Mouse (Mus musculus) 3134 (cell line): ENCODE results near the gene Cacna1d.
A peak's percentile ranks its signal among the peaks of the same experiment; 100 is the strongest.

Experiments used
- DNase-seq: peaks from one replicate; pipeline ENCODE4 v3.0.0-alpha.2; 2011; ENCODE audit warnings: low spot score; ENCODE audit not compliant: insufficient read length; ENCODE audit errors: extremely low read depth

Cacna1d gene

DNA sequence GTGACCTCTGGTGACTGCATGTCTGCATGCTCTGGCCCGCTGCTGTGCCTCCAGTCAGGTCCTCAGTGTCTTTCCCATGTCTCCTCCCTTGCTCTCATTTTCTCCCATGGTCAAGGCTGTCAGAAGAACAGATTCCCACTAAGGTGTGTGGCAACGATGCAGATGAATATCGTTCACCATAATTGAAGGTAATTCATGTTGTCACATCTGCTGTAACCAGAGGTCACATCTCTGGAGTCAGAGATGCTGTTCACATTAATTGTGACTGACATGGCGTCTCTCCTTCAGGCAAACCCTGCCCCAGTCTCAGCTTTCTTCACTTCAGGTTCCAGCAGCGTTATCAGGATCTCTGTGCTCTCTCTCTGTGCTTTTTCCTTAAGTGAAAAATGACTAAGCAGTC lies 252.4 kb downstream of the Cacna1d start:
- DNase-seq: no peak

DNA sequence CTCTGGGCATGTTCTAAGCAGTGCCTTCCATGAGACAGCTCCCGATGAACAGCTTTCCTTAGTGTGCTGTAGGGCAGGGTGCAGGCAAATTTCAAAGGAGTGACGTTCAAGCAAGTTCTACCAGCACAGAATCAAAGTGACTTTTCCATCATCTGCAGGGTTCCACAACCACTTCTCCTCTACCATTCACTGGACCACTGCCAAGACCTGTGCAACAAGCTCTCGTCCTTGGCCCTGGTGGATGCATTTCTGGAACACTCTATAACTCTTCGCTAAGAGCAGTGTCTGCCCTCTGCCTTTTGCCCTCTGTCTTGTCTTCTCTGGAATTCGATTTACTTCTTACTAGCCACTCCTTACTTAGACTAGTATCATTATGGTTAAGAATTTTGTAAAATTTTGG lies 266.1 kb downstream of the Cacna1d start:
- DNase-seq: no peak

DNA sequence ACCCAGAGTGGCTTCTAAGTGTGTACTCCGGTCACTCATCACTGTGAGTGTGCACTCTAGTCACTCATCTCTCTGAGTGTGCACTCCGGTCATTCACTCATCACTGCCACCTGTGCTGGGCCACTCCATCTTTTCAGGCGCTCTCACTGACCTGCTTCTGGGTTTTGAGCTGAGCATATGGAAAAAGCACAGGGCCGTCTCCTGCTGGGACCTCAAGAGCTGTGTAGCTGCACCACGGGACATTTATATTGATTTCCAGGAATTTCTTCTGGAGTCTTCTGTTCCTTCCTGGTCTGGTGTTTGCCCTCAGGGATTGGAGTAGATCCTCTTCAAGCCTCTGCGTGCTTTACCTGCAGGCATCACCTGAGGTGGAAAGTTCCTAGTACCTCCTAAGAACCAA lies 269.2 kb downstream of the Cacna1d start:
- no peak for DNase-seq

DNA sequence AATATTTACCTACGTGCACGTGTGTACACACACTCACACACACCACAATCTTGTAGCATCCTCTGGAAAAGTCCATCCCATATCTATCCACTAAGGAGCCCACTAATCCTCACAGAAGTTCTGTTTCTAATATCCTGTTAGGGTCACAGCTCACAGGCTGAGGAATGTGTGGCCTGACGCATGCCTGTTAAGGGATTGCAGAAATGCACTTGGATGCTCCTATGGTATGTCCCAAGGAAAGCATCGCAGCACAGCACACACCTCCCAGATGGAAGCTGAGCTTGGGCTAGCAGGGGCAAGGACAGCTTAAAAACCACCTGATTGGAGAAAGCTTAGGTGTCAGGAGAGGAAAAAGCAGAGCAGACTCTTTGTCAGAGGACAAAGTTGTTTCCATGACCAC lies 271.4 kb downstream of the Cacna1d start:
- DNase-seq: no peak

GRCm38 (mm10) chr14:30218114-30218513 lies 273.1 kb downstream of the Cacna1d start:
- peak; percentile 81 for DNase-seq

DNA sequence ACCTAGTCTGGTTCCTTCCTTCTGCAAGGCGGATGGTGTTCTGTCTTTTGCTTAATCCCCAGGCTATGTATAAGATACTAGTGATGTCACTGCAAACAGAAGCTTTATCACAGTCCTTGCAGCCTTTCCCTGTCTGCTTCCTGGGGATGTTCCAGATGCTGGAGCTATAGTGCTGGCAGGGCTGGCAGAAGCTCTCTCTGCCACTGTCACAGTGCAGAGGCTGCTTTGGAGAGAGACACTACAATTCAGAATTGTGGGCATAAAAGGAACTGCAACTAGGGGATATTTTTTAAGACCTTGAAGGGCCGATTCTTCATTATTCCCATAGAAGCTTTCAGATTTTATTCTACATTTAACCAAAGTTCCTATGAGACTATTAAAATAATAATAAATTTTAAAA lies 274.1 kb downstream of the Cacna1d start:
- peak; percentile 7 for DNase-seq

GRCm38 (mm10) chr14:30208156-30208555 lies 283.1 kb downstream of the Cacna1d start:
- DNase-seq: no peak

GRCm38 (mm10) chr14:30205821-30206220 lies 285.4 kb downstream of the Cacna1d start:
- DNase-seq: no peak

DNA sequence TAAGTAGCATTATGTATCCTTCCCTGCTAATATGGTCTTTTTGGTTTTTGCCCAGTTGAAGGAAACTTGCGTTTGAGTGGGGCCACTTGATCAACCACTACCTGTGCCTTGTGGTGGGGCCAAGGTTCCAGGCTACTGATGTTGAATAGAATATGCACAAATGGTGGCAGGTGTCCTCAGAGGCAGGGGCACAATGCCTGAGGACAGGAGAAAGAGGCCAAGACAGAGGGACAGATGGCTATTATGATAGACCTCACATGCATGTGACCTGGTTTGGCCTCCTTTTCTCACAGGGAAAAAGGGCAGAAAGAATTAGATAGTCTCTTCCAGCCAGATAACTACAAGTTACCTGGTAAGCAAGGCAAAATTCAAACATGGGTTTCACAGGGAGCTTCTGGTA lies 286.7 kb downstream of the Cacna1d start:
- DNase-seq: no peak

- DNase-seq: no peak
Observed at GRCm38 (mm10) chr14:30200310-30200709, 290.9 kb downstream of the Cacna1d start.

DNA sequence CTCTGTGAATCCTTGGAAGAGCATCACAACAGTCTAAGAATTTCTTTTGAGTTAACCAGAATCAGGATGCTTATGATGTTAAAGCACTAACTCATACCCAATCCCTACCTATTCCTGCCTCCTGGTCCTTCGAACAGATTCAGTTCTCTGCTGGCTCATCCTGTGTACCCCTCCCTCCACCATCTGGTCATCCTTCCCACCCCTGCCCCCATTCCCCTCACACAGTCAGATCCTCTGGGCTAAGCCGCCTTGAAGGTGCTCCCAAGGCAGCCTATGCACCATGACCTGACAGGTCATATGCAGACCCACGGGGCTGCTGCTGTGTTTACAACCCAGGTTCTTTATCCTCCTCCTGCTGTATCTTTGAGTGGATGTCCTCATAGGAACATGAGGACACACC lies 292.4 kb downstream of the Cacna1d start:
- DNase-seq: no peak

- DNase-seq: no peak
Observed at GRCm38 (mm10) chr14:30198116-30198515, 293.1 kb downstream of the Cacna1d start.

DNA sequence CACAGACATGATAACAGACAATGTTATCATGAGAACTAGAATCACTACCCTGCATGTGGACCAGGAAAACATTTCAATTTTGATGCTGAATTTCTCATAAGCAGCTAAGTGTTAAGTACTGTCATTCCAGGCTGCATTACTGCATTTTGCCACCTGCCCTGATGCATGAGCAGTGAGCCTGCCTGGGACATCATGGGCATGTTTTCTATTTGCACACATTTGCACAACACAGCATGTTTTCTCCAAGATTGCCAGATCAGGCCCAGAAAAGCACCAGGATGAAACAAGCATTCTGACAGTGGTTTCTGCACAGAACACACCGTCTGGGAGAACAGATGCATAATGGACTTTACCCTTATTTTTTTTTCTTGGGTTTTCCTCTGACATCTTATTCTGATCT lies 294.3 kb downstream of the Cacna1d start:
- DNase-seq: no peak

GRCm38 (mm10) chr14:30196235-30196634 lies 295.0 kb downstream of the Cacna1d start:
- no peak for DNase-seq

GRCm38 (mm10) chr14:30190308-30190971 lies 300.8 kb downstream of the Cacna1d start:
- DNase-seq: no peak

GRCm38 (mm10) chr14:30185616-30186274 lies 305.5 kb downstream of the Cacna1d start:
- no peak for DNase-seq

GRCm38 (mm10) chr14:30184445-30185152 lies 306.7 kb downstream of the Cacna1d start:
- no peak for DNase-seq

DNA sequence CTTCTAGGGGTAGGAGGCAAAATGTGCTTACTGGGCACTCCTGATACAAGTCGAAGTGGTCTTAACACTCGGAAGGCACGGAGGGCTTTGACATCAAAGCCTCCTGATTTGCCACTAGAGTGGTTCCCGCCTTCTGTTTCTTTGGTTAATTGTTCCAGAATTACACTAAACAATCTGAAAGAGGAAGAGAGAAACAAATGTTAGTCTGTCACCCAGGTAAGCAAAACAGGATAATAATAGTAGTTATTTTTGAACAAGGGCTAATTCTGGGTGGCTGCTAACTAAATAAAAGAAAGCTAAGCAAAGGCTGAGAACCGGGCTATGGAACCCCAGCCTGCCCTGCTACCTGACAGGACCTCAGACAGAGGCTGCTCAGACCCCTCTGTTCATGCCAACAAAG lies 307.2 kb downstream of the Cacna1d start:
- no peak for DNase-seq

DNA sequence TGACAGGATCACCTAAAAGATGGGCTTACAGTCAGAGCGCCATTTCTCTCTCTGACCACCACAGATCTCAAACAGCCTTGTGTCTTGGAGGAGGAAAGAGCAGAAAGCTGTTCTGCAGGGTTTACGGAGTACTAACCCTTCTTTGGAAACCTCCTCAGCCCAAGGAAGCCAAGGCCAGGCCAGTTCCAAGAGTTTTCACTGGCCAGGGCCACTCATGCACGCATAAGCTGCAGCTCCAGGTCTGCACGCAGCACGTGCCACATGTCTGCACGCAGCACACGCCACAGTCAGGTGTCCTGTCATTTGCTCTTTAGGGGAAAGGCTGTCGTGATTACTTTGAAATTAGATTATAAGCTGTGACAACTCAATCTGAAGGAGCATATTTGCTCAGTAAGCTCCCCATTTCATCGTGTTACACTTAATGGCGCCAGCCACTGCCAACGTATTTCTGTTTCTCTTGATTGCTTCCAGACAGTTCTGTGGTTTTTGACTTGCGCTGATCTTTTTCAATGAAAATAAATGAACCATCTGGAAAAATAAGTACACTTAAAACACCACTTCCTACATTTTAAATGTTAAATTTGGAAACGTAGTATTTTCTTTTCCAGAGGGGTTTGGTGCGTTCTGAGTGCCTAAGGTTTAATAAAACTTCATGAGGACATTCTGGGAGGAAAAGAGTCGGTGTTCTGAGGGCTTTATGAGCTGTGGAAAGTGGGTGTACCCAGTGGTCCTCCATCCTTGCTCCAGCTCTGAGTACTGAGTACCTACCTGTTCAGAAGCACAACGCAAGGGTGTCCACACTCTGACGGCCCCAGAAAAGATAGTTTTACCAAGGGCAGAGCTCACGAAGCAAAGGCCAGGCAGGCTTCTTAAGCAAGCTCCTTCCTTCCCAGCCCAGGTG lies 308.4 kb downstream of the Cacna1d start:
- no peak for DNase-seq

- no peak for DNase-seq
Observed at GRCm38 (mm10) chr14:30178306-30178705, 312.9 kb downstream of the Cacna1d start.

- DNase-seq: no peak
Observed at GRCm38 (mm10) chr14:30177850-30178249, 313.4 kb downstream of the Cacna1d start.
